Mouse (Mus musculus) liver, embryonic 15.5 days (tissue): ENCODE data around the gene Noct. TPM values are rescaled to one million over a fixed set of nuclear protein-coding genes. Genes with fewer than 3 reads are reported as not detected.
A peak's percentile ranks its signal among the peaks of the same experiment; 100 is the strongest.
"Not testable (repeated sequence)": the region's sequence is repeated elsewhere in the genome, so short reads cannot be mapped to it uniquely, and the experiment has no call there.

Experiments
- ATAC-seq: fragments of 200-750 bp; cut with Nextera tagmentation; 2 replicates; pipeline ENCODE4 v1.8.0; 2017; ENCODE audit warnings: moderate number of reproducible peaks, mild to moderate bottlenecking, moderate library complexity; ENCODE audit not compliant: insufficient read depth
- H3K27ac ChIP-seq: fragments of 300-500 bp; sonication (generic); replicated peaks from 2 replicates; pipeline ENCODE4 v1.5.1; 2015; ENCODE audit warnings: mild to moderate bottlenecking, inconsistent platforms
- H3K27me3 ChIP-seq: fragments of 300-500 bp; sonication (generic); 2 replicates; pipeline ENCODE4 v1.6.1; 2015; ENCODE audit warnings: mild to moderate bottlenecking, inconsistent platforms
- H3K36me3 ChIP-seq: fragments of 300-500 bp; sonication (generic); replicated peaks from 2 replicates; pipeline ENCODE4 v1.6.1; 2015; ENCODE audit warnings: moderate library complexity, mild to moderate bottlenecking, inconsistent platforms
- H3K4me1 ChIP-seq: fragments of 300-500 bp; sonication (generic); replicated peaks from 2 replicates; pipeline ENCODE4 v1.6.1; 2015; ENCODE audit warnings: inconsistent platforms
- H3K4me2 ChIP-seq: fragments of 300-500 bp; sonication (generic); 2 replicates; pipeline ENCODE4 v1.6.1; 2015; ENCODE audit warnings: moderate library complexity, mild to moderate bottlenecking, inconsistent platforms
- H3K4me3 ChIP-seq: fragments of 300-500 bp; sonication (generic); replicated peaks from 2 replicates; pipeline ENCODE4 v1.5.1; 2015; ENCODE audit warnings: mild to moderate bottlenecking, inconsistent platforms
- H3K9ac ChIP-seq: fragments of 300-500 bp; sonication (generic); 2 replicates; pipeline ENCODE4 v1.6.1; 2015; ENCODE audit warnings: moderate library complexity, mild to moderate bottlenecking, inconsistent platforms
- H3K9me3 ChIP-seq: fragments of 300-500 bp; sonication (generic); replicated peaks from 2 replicates; pipeline ENCODE4 v1.6.1; 2016; ENCODE audit warnings: inconsistent platforms
- WGBS: fragments of 180-500 bp; shearing (Covaris S2); methylation state at CpG from one replicate; pipeline ENCODE4 v1.1.7; 2015; ENCODE audit warnings: mixed read lengths; ENCODE audit not compliant: insufficient replicate concordance; 5-methylcytosine and 5-hydroxymethylcytosine counted together
- polyA plus RNA-seq: library from polyadenylated mRNA; unstranded; fragments of >200 nt; fragmentation: Nextera tagmentation; extraction: Ambion mirVana; gene quantifications from 2 replicates; pipeline ENCODE4 v1.2.1, GENCODE M21; 2015

Noct gene
- polyA plus RNA-seq, 1 experiment from 2014 or later, result 22.0 TPM

DNA sequence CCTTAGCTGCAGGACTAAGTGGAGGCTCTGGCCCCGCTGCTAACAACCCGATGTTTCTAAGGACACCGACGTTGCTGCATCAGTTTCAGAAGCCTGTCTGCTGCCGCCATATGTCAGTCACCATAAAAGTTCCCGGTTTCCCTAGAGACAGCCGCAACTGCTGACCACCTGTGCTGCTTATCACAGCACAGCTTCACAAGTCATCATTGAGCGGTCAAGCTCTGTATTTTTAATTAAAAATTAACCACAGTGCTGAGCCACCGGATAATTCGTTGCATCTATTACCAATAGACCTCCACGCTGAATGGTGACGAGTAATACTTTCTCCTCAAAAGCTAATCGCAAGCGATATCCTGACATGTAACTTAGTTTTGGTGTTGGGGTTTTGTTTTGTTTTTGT, 19.4 kb upstream of the Noct start:
- ATAC-seq, result no peak
- WGBS, result 87% methylated on average over 14 of the region's 14 CpGs
- Histone ChIP-seq H3K4me1 (no peaks in the 10 kb centered on the region; the same call in 1 of the 2 replicates), H3K4me2 (no peak overlapping the region), H3K27ac (no peak overlapping the region), H3K4me3 (no peak overlapping the region), H3K9ac (no peak overlapping the region), H3K9me3 (no peaks in the 10 kb centered on the region), H3K27me3 (no peaks in the 10 kb centered on the region), H3K36me3 (no peaks in the 10 kb centered on the region)

- Histone ChIP-seq H3K36me3 (no peaks in the 10 kb centered on the region), H3K27ac (no peak overlapping the region), H3K27me3 (no peaks in the 10 kb centered on the region), H3K4me3 (no peak overlapping the region), H3K4me1 (no peaks in the 10 kb centered on the region; the same call in 1 of the 2 replicates), H3K4me2 (no peak overlapping the region), H3K9ac (no peak overlapping the region), H3K9me3 (no peaks in the 10 kb centered on the region)
- ATAC-seq, result no peak
- 80% methylated on average over 7 of the region's 7 CpGs for WGBS
These were observed 17.7 kb upstream of the Noct start for GRCm38 (mm10) chr3:51206521-51206920.

- Histone ChIP-seq H3K9me3 (no peaks in the 10 kb centered on the region), H3K4me1 (no peaks in the 10 kb centered on the region; the same call in 1 of the 2 replicates), H3K27ac (0 out of 2 replicates have a peak overlapping the region, but pooled peaks have one; percentile 9), H3K4me3 (no peak overlapping the region), H3K27me3 (no peaks in the 10 kb centered on the region), H3K36me3 (no peaks in the 10 kb centered on the region), H3K4me2 (no peak overlapping the region), H3K9ac (no peak overlapping the region)
- ATAC-seq, result no peak
- WGBS, result 51% methylated on average over 5 of the region's 5 CpGs
These were observed 15.6 kb upstream of the Noct start for GRCm38 (mm10) chr3:51208633-51209032.

- Histone ChIP-seq H3K4me2 (peak overlapping the region; percentile 13; the same call in 1 of the 2 replicates), H3K9ac (no peak overlapping the region), H3K4me1 (no peaks in the 10 kb centered on the region; the same call in 1 of the 2 replicates), H3K27me3 (no peaks in the 10 kb centered on the region), H3K4me3 (no peak overlapping the region), H3K9me3 (no peaks in the 10 kb centered on the region), H3K27ac (peak overlapping the region; percentile 67), H3K36me3 (no peaks in the 10 kb centered on the region)
- peak; percentile 56 for ATAC-seq
- WGBS, result 61% methylated on average over 7 of the region's 7 CpGs
These were observed 14.5 kb upstream of the Noct start for GRCm38 (mm10) chr3:51209503-51210314.

- 90% methylated on average over 3 of the region's 3 CpGs for WGBS
- Histone ChIP-seq H3K9me3 (no peaks in the 10 kb centered on the region), H3K27me3 (no peaks in the 10 kb centered on the region), H3K4me3 (no peak overlapping the region), H3K4me2 (no peak overlapping the region), H3K4me1 (no peaks in the 10 kb centered on the region), H3K27ac (peak overlapping the region; percentile 67; the same call in 1 of the 2 replicates), H3K9ac (no peak overlapping the region), H3K36me3 (no peaks in the 10 kb centered on the region)
- ATAC-seq, result no peak
These were observed 13.8 kb upstream of the Noct start for GRCm38 (mm10) chr3:51210485-51210884.

- no peaks in the 10 kb centered on the region for H3K4me1 ChIP-seq
- H3K9ac ChIP-seq, result no peak overlapping the region
- ATAC-seq, result no peak
- H3K4me3 ChIP-seq, result no peak overlapping the region
- H3K36me3 ChIP-seq, result no peaks in the 10 kb centered on the region
- H3K4me2 ChIP-seq, result no peak overlapping the region
- no peaks in the 10 kb centered on the region for H3K27me3 ChIP-seq
- no peak overlapping the region for H3K27ac ChIP-seq
- no peaks in the 10 kb centered on the region for H3K9me3 ChIP-seq
- 82% methylated on average over 3 of the region's 3 CpGs for WGBS
These were observed 11.1 kb upstream of the Noct start for GRCm38 (mm10) chr3:51213111-51213510.

DNA sequence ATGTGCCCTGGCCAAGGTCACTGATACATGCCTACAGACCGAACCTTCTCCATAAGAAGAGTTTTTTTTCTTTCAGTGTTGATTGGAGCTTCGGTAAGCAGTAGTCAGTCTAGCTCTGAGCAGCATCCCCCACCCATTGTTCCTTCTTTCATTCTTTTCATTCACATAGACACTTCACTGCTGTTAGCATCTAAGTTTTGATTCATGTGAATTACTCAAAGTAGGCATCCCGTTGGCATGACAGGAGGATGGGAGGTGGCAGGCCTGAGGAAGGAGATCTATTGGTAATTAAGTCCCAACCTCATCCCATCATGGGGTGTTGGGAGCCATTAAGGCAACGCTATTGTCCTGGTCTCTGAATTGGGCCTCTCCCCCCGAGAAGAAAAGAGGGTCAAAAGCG, 8.6 kb upstream of the Noct start:
- ATAC-seq, result no peak
- no peak overlapping the region for H3K4me2 ChIP-seq
- no peaks in the 10 kb centered on the region for H3K36me3 ChIP-seq
- no peak overlapping the region for H3K4me3 ChIP-seq
- no peaks in the 10 kb centered on the region for H3K9me3 ChIP-seq
- 60% methylated on average over 6 of the region's 6 CpGs for WGBS
- no peaks in the 10 kb centered on the region for H3K27me3 ChIP-seq
- no peak overlapping the region for H3K27ac ChIP-seq
- H3K4me1 ChIP-seq, result no peaks in the 10 kb centered on the region
- no peak overlapping the region for H3K9ac ChIP-seq

GRCm38 (mm10) chr3:51216351-51216750, 7.9 kb upstream of the Noct start:
- not testable (repeated sequence) for H3K36me3 ChIP-seq, H3K4me2 ChIP-seq, H3K4me1 ChIP-seq, H3K9ac ChIP-seq, H3K4me3 ChIP-seq, H3K9me3 ChIP-seq, ATAC-seq, H3K27ac ChIP-seq, H3K27me3 ChIP-seq
- 60% methylated on average over 9 of the region's 10 CpGs for WGBS

DNA sequence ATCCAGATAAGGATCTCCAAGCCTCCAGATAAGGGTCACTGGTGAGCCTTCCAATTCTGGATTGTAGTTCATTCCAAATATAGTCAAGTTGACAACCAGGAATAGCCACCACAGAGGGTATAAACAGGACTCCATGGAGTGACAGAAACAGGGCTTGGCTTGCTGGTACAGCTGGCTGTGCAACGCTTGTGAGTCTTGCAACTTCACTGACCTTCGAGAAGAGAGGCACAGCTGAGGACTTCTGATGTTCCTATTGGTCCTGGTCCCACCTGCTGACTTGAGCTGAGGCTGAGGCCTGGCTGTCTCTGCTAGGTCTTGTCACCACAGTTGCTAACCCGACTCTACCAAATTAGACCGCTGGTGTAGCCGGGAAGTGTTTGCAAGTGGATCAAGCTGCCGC, 5.9 kb upstream of the Noct start:
- H3K27me3 ChIP-seq, H3K4me1 ChIP-seq, H3K4me2 ChIP-seq, H3K27ac ChIP-seq, H3K4me3 ChIP-seq, H3K9ac ChIP-seq, H3K9me3 ChIP-seq, ATAC-seq, H3K36me3 ChIP-seq: not testable (repeated sequence)
- WGBS, result 80% methylated on average over 6 of the region's 6 CpGs

DNA sequence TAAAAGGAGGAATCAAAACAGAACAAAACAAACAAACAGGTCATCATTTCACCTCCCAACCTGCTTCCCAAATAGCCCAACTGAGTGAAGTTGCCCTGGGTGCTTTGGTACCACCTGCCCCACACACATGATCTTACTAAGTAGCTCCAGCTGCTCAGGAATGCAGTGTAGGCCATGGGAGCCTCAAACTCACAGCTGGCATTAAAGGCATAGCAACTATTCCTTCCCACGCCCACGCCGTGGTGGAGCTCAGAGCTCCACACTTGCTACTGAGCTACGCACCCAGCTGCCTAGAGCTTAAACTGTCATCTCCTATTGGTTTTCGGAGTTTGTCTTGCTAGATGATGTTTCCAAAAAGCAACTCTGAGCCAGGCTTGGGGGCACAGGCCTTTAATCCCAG, 5.0 kb upstream of the Noct start:
- no peaks in the 10 kb centered on the region for H3K36me3 ChIP-seq
- WGBS, result 78% methylated on average over 5 of the region's 5 CpGs
- peaks cover 15% of the 10 kb centered on the region for H3K4me1 ChIP-seq
- peaks cover 9% of the 10 kb centered on the region for H3K27me3 ChIP-seq
- H3K4me3 ChIP-seq, result no peak overlapping the region
- ATAC-seq, result no peak
- no peak overlapping the region for H3K9ac ChIP-seq
- no peak overlapping the region for H3K4me2 ChIP-seq
- H3K9me3 ChIP-seq, result no peaks in the 10 kb centered on the region
- no peak overlapping the region for H3K27ac ChIP-seq

DNA sequence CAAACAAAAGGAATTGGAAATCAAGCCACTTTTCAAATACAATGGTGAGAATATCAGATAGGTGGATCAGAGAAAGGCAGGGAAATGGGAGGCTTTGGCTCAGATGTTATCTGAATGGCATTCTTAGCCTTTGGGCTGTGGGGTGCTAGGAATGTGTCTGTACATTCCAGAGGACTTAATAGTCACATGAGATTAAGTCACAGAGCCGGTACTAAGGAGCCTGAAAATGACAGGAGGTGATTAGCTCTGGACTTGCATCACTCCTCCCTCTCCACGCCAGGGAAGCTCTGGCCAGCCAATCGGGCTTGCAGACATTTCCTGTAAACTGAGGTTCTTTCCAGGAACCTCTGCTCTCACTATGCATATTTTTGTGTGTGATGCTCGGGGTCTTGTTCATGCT, 3.4 kb upstream of the Noct start:
- H3K27ac ChIP-seq, result no peak overlapping the region
- no peak for ATAC-seq
- no peak overlapping the region for H3K9ac ChIP-seq
- H3K36me3 ChIP-seq, result no peaks in the 10 kb centered on the region
- peaks cover 9% of the 10 kb centered on the region for H3K27me3 ChIP-seq
- no peaks in the 10 kb centered on the region for H3K9me3 ChIP-seq
- H3K4me2 ChIP-seq, result no peak overlapping the region
- no peak overlapping the region for H3K4me3 ChIP-seq
- 27% methylated on average over 4 of the region's 4 CpGs for WGBS
- H3K4me1 ChIP-seq, result peaks cover 18% of the 10 kb centered on the region

- Histone ChIP-seq H3K4me2 (no peak overlapping the region), H3K4me1 (peaks cover 28% of the 10 kb centered on the region), H3K9ac (no peak overlapping the region), H3K4me3 (no peak overlapping the region), H3K36me3 (no peaks in the 10 kb centered on the region), H3K27me3 (peaks cover 9% of the 10 kb centered on the region), H3K27ac (no peak overlapping the region), H3K9me3 (no peaks in the 10 kb centered on the region)
- ATAC-seq, result no peak
- 75% methylated on average over 8 of the region's 8 CpGs for WGBS
These were observed 2.4 kb upstream of the Noct start for GRCm38 (mm10) chr3:51221847-51222246.
